Mouse (Mus musculus) intestine, postnatal 0 days (tissue): ENCODE measurements around the gene Hist1h2be. TPM values are rescaled to one million over a fixed set of nuclear protein-coding genes. Genes with fewer than 3 reads are reported as not detected.
"Not testable (repeated sequence)": the region's sequence is repeated elsewhere in the genome, so short reads cannot be mapped to it uniquely, and the experiment has no call there.

Source experiments
- ATAC-seq: fragments of 200-750 bp; cut with Nextera tagmentation; 2 replicates; pipeline ENCODE4 v1.8.0; 2017; ENCODE audit warnings: mild to moderate bottlenecking, moderate TSS enrichment, moderate library complexity
- H3K27ac ChIP-seq: fragments of 300-500 bp; sonication (generic); 2 replicates; pipeline ENCODE4 v1.5.1; 2014; ENCODE audit warnings: mild to moderate bottlenecking, low read depth, low read length, moderate library complexity
- H3K27me3 ChIP-seq: fragments of 300-500 bp; sonication (generic); replicated peaks from 2 replicates; pipeline ENCODE4 v1.6.1; 2014; ENCODE audit warnings: low read length, mixed read lengths; ENCODE audit not compliant: control insufficient read depth, insufficient read depth
- H3K36me3 ChIP-seq: fragments of 300-500 bp; sonication (generic); 2 replicates; pipeline ENCODE4 v1.6.1; 2014; ENCODE audit warnings: mild to moderate bottlenecking, moderate library complexity; ENCODE audit not compliant: control insufficient read depth, insufficient read depth
- H3K4me1 ChIP-seq: fragments of 300-500 bp; sonication (generic); replicated peaks from 2 replicates; pipeline ENCODE4 v1.6.1; 2014; ENCODE audit warnings: antibody characterized with exemption, low read length, mixed read lengths; ENCODE audit not compliant: control insufficient read depth, insufficient read depth
- H3K4me2 ChIP-seq: fragments of 300-500 bp; sonication (generic); replicated peaks from 2 replicates; pipeline ENCODE4 v1.6.1; 2014; ENCODE audit warnings: low read depth, mild to moderate bottlenecking, moderate library complexity
- H3K4me3 ChIP-seq: fragments of 300-500 bp; sonication (generic); 2 replicates; pipeline ENCODE4 v1.5.1; 2014; ENCODE audit warnings: low read depth, low read length
- H3K9ac ChIP-seq: fragments of 300-500 bp; sonication (generic); 2 replicates; pipeline ENCODE4 v1.6.1; 2014; ENCODE audit warnings: mild to moderate bottlenecking, low read depth, low read length
- H3K9me3 ChIP-seq: fragments of 300-500 bp; sonication (generic); 2 replicates; pipeline ENCODE4 v1.6.1; 2016; ENCODE audit warnings: mixed run types; ENCODE audit not compliant: control insufficient read depth
- CTCF ChIP-seq: sonication (generic); IDR thresholded peaks from 2 replicates; pipeline ENCODE4 v1.5.1; 2016; ENCODE audit warnings: low read depth, mild to moderate bottlenecking, control low read depth, antibody characterized with exemption, moderate library complexity
- WGBS: fragments of 180-500 bp; shearing (Covaris S2); extraction: QIAGEN DNeasy Blood & Tissue Kit; methylation state at CpG from one replicate; pipeline ENCODE4 v1.1.7; 2014; 5-methylcytosine and 5-hydroxymethylcytosine counted together
- polyA plus RNA-seq: library from polyadenylated mRNA; unstranded; fragments of >200 nt; fragmentation: Nextera tagmentation; extraction: Ambion mirVana; gene quantifications from 2 replicates; pipeline ENCODE4 v1.2.1, GENCODE M21; 2015

Hist1h2be gene
- polyA plus RNA-seq, 1 experiment from 2014 or later: 0.46 TPM

GRCm38 (mm10) chr13:23576906-23577639 lies 43.9 kb downstream of the Hist1h2be start:
- Histone ChIP-seq H3K27me3 (no peaks in the 10 kb centered on the region), H3K9ac (peak overlapping the region; percentile 46; the same call in 1 of the 2 replicates), H3K4me3 (peak overlapping the region; percentile 34), H3K36me3 (no peaks in the 10 kb centered on the region), H3K27ac (peak overlapping the region; percentile 9; the same call in 1 of the 2 replicates), H3K4me2 (peak overlapping the region; percentile 67), H3K4me1 (peaks cover 9% of the 10 kb centered on the region; the same call in 1 of the 2 replicates), H3K9me3 (no peaks in the 10 kb centered on the region)
- no peak for TF ChIP-seq CTCF
- ATAC-seq: no peak
- 35% methylated on average over 6 of the region's 6 CpGs for WGBS

DNA sequence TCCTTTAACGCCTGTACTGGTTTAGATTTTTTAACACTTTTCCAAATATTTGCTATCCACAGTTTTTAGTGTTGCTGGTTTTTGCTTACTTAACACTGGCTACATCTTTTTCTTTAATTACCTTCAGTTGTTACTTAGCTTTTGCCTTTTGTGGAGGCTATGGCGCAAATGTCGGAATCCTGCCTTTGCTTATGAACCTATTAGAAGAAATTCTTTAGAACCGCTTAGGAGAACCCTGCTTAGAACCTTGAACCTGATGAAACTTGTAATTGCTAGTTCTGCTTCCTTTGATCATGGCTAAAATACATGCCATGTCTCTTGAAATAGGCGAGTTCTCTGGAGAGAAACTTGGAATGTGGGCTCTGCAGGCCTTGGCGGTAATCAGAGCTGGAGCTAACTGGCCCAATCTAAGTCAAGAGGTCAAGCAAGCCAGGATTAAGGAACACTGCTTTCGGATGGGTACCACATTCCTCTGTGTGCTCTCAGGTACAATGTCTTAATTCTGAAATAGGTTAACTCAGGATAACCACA lies 44.5 kb downstream of the Hist1h2be start:
- H3K4me1 ChIP-seq: peaks cover 9% of the 10 kb centered on the region; the same call in 1 of the 2 replicates
- peak overlapping the region; percentile 46; the same call in 1 of the 2 replicates for H3K9ac ChIP-seq
- peak overlapping the region; percentile 9; the same call in 1 of the 2 replicates for H3K27ac ChIP-seq
- TF ChIP-seq CTCF: no peak
- WGBS: 7% methylated on average over 7 of the region's 7 CpGs
- H3K27me3 ChIP-seq: no peaks in the 10 kb centered on the region
- no peaks in the 10 kb centered on the region for H3K36me3 ChIP-seq
- peak overlapping the region; percentile 34 for H3K4me3 ChIP-seq
- no peak for ATAC-seq
- no peaks in the 10 kb centered on the region for H3K9me3 ChIP-seq
- H3K4me2 ChIP-seq: peak overlapping the region; percentile 67

DNA sequence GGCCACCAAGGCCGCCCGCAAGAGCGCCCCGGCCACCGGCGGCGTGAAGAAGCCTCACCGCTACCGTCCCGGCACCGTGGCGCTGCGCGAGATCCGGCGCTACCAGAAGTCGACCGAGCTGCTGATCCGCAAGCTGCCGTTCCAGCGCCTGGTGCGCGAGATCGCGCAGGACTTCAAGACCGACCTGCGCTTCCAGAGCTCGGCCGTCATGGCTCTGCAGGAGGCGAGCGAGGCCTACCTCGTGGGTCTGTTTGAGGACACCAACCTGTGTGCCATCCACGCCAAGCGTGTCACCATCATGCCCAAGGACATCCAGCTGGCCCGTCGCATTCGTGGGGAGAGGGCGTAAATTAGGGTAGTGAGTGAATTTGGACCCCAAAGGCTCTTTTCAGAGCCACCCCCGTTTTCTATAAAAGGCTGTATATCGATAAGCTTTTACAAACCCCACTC lies 45.0 kb downstream of the Hist1h2be start:
- ATAC-seq, H3K36me3 ChIP-seq, H3K4me1 ChIP-seq, H3K9me3 ChIP-seq, H3K27me3 ChIP-seq: not testable (repeated sequence)
- peak overlapping the region; percentile 67 for H3K4me2 ChIP-seq
- H3K27ac ChIP-seq: peak overlapping the region; percentile 54; the same call in 1 of the 2 replicates
- WGBS: 0% methylated on average over 9 of the region's 40 CpGs
- H3K4me3 ChIP-seq: peak overlapping the region; percentile 34
- peak overlapping the region; percentile 46; the same call in 1 of the 2 replicates for H3K9ac ChIP-seq

DNA sequence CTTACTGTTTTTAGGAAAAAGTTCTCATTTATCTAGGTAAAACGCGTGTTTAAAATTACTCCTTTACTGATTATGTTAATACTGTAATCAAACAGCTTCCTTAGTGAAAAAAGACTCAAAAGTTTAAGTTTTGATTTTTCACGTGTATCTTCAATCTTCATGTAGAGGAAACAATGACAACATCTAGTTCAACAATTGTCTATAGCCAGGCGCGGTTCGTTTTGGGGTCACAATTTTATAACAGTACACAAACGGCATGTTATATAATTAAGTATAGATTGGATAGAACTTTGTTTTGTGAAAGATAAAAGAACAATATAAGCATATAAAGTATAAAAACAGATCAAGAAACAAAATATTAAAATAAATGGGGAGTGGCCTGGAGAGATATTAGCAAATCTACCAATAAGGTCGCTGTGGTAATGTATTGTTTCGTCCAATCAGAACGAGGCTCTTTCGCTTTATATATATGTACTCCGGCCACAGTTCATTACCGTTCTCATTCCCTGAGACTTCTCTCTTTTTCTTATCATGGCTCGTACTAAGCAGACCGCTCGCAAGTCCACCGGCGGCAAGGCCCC lies 45.6 kb downstream of the Hist1h2be start, which contains the start of gene Hist1h3d:
TSS of gene Hist1h3d (plus strand) at position 493 of the 581 bp plus-strand sequence.
- under 1% methylated on average over 18 of the region's 18 CpGs for WGBS

GRCm38 (mm10) chr13:23574546-23575170 lies 46.3 kb downstream of the Hist1h2be start:
- not testable (repeated sequence) for H3K9ac ChIP-seq
- H3K4me3 ChIP-seq: peak overlapping the region; percentile 18; the same call in 1 of the 2 replicates
- ATAC-seq: peak; percentile 29

More for the DNA sequence above, 45.6 kb downstream of the Hist1h2be start, which contains the start of gene Hist1h3d:
- Histone ChIP-seq H3K27ac (peak within 1 kb of the TSS; percentile 54; the same call in 1 of the 2 replicates), H3K27me3 (no peaks in the 10 kb centered on the region), H3K9me3 (no peaks in the 10 kb centered on the region), H3K36me3 (no peaks in the 10 kb centered on the region), H3K4me3 (peak within 1 kb of the TSS; percentile 34), H3K4me2 (peak within 1 kb of the TSS; percentile 67), H3K9ac (peak within 1 kb of the TSS; percentile 46; the same call in 1 of the 2 replicates), H3K4me1 (peaks cover 9% of the 10 kb centered on the region; the same call in 1 of the 2 replicates)
- ATAC-seq: peak; percentile 52
- no peak for TF ChIP-seq CTCF

DNA sequence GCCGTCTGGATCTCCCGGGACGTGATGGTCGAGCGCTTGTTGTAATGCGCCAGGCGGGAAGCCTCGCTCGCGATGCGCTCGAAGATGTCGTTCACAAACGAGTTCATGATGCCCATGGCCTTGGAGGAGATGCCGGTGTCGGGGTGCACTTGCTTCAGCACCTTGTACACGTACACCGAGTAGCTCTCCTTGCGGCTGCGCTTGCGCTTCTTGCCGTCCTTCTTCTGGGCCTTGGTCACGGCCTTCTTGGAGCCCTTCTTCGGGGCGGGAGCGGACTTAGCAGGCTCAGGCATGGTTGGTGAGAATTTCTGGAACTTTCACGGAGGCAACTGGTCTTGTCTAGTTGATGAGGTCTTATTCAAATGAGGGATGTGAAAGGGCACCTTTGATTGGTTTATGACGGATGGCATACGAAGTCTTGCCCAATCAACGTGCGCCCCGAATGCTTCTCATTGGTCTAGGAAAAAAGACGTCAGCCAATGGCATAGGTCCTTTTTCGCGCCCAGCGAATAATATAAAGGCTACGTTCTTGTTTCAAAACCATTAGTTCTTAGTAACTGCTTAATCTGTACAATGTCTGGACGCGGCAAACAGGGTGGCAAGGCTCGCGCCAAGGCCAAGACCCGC lies 46.9 kb downstream of the Hist1h2be start, which contains the start of the genes Hist1h2bf and Hist1h2ad:
TSS of gene Hist1h2bf (minus strand) at position 299 of the 627 bp plus-strand sequence.
TSS of gene Hist1h2ad (plus strand) at position 484 of the 627 bp plus-strand sequence.
- H3K4me1 ChIP-seq, H3K36me3 ChIP-seq, H3K9me3 ChIP-seq, H3K27me3 ChIP-seq: not testable (repeated sequence)
- Histone ChIP-seq H3K4me2 (peak within 1 kb of the TSS; percentile 69), H3K27ac (peak within 1 kb of the TSS; percentile 62), H3K4me3 (peak within 1 kb of the TSS; percentile 35), H3K9ac (peak within 1 kb of the TSS; percentile 53)
- ATAC-seq: peak; percentile 87
- WGBS: under 1% methylated on average over 28 of the region's 42 CpGs

More at GRCm38 (mm10) chr13:23574546-23575170, 46.3 kb downstream of the Hist1h2be start:
- WGBS: under 1% methylated on average over 4 of the region's 39 CpGs
- Histone ChIP-seq H3K4me2 (peak overlapping the region; percentile 69), H3K27ac (peak overlapping the region; percentile 62; the same call in 1 of the 2 replicates)
- H3K36me3 ChIP-seq, H3K4me1 ChIP-seq, H3K27me3 ChIP-seq, H3K9me3 ChIP-seq: not testable (repeated sequence)

- peak overlapping the region; percentile 35 for H3K4me3 ChIP-seq
- WGBS: 5% methylated on average over 17 of the region's 20 CpGs
- not testable (repeated sequence) for H3K4me1 ChIP-seq, H3K27me3 ChIP-seq, H3K36me3 ChIP-seq, ATAC-seq, H3K9me3 ChIP-seq
- H3K27ac ChIP-seq: peak overlapping the region; percentile 62
- H3K9ac ChIP-seq: peak overlapping the region; percentile 53
- peak overlapping the region; percentile 69 for H3K4me2 ChIP-seq
These were observed 47.7 kb downstream of the Hist1h2be start for GRCm38 (mm10) chr13:23573034-23573897.
